Mouse (Mus musculus) gastrocnemius, postnatal 10 days (tissue): Measurements from ENCODE around the gene Klhl22. TPM values are rescaled to one million over a fixed set of nuclear protein-coding genes. Genes with fewer than 3 reads are reported as not detected.
A peak's percentile ranks its signal among the peaks of the same experiment; 100 is the strongest.
"Not testable (repeated sequence)": the region's sequence is repeated elsewhere in the genome, so short reads cannot be mapped to it uniquely, and the experiment has no call there.

Experiments
- DNase-seq: peaks from one replicate; pipeline ENCODE4 v3.0.0; 2021; ENCODE audit warnings: mixed read lengths
- long read RNA-seq, 2 experiments: library from polyadenylated mRNA; stranded (forward); transcript quantifications; one replicate each; pipeline ENCODE4 v2.0.0; 2021
- total RNA-seq, 2 experiments: library from RNA; stranded (reverse); gene quantifications; 2 replicates each; pipeline ENCODE4 v1.2.3; 2021

The Klhl22 gene
- total RNA-seq: 10 to 100 TPM; 22.5 to 28.3 TPM
- long read RNA-seq, experiment 1, transcript Klhl22-207 (7 exons, 2,544 nt): major isoform, 17 of 77 reads
- long read RNA-seq, experiment 1, partial matches to known transcripts: 10 of 77 reads
- long read RNA-seq, experiment 1, other reads (novel, unspliced or antisense): 48 of 77 reads
- long read RNA-seq, experiment 2, transcript Klhl22-207 (7 exons, 2,544 nt): major isoform, 8 of 41 reads
- long read RNA-seq, experiment 2, partial matches to known transcripts: 1 of 41 reads
- long read RNA-seq, experiment 2, other reads (novel, unspliced or antisense): 31 of 41 reads

DNA sequence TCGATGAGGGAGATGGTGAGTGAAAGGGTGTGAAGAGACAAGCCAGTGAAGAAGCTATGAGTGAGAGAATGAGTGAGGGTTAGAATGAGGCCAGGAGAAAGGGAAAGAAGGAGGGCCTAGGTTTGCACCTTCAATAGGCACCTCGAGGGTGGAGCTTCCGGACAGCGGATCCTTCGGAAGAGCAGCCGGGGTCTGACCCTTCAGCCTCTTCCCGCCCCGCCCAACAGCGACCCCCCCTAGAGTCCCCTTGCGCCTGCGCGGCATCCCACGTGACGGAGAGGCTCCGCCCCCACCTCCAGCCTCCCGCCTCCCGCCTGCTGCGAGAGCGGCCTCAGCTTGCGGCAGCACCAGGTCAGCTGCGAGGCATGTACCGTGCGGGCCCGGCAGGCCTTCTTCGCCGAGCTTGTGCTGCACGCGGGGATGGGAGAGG lies at the start of gene Klhl22:
Gene Klhl22, plus strand, starts transcription at position 275 of the 430 bp plus-strand sequence.
- DNase-seq: peak; percentile 95

DNA sequence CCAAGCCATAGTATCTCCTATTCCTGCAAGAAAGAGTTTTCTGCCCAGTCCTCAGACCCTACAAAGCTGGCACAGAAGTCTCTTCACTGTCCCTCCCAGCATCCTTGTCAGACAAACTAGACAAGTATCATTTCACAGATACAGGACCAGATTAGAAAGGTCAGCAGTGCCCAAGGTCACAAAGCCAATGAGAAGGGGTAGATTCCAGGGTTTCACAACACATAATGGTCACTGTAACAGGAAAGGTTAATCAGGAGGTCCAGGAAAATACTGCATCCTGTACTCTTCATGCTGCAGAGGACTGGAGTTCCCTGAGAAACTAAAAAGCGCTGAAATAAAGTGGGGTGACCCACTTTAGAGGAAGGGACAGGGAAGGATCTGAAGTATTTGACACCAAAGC lies 41.6 kb upstream of the Klhl22 start:
- no peak for DNase-seq

DNA sequence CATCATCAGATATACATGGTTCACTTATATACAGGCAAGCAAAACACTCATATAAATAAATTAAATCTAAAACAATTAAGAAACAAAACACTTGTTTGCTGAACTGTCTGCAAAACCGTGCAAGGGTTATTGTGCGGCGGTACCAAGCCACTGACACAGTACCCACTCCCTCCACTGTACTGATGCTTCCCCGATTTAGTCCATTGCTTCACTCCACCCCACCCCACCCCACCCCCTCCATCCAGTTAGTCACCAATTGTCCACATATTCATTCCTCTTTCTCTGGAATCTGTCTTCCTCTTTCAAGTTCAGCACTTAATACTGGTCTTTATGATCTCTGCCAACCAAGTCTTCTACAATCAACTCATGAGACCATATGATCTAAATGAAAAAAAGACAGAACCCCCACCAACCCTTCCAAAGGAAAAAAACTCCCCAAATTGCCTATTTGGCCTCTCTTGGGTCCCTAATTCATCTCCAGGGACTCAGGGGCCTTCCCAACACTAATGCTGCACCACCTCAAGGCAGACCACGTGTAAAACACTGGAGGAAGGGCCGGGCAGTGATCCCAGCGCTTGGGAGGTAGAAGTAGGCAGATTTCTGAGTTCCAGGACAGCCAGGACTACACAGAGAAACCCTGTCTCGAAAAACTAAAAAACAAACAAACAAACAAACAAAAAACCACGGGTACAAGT lies 38.2 kb upstream of the Klhl22 start:
- DNase-seq: no peak

DNA sequence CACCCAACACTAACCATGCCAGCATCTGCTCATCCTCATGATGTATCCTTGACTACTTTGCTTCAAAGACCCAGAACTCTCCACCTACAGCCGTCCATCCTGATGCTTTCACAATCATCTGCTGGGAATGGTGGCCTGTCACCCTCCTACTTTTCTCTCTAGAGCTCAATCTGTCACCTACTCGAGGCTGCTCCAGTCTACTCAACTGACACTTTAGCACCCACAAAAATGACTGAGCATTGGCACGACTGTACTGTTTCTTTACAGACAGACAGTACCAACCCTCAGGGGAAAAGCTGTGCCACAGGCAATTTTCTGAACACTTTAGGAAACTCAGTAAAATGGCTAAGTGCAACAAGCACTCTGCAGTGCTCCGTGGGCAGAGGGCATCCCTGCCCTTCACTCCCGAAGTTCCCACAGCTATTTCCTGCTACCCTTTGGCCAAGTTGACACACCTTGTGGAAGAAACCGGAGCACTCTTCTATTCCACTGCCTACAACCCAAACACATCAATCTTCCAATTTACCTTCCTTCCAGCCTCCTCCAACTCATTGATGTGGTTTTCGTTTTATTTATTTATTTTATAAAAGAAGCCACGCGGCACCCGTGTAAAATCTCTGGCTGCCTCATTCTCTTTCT lies 37.5 kb upstream of the Klhl22 start:
- DNase-seq: no peak

DNA sequence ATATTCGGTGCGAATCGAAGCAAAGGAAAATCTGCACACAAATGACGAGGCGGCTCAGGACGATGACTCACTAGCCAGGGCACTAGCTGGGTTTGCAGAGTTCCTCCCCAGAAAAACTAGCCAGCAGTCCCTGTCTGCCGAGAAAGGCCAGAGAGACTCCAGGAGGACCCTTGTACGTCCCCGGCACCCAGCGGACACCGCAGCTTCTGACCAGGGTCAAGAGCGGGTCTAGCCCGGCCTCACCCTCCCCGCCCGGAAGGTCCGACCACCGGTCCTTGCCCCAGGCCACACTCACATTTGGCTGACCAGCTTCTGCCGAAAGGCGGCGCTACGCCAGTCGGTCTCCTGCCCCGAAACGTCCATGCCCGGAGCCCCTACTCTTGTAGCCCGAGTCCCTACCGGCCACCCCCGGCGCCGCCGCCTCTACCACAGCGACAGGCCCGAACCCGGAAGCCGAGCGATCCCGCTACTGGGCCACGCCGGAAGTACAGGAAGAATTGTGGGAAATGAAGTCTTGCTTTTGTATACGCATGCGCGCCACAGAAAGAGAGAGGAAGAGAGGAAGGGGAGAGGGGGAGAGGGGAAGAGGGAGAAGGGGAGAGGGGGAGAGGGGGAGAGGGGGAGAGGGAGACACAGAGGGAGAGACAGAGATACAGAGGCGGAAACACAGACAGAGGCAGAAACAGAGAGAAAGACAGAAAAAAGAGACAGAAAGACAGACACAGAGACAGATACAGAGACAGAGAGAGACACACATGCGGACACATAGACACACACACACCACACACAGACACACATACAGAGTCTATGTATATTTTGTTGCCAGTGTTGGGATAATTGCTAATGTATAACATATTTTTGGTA lies 36.7 kb upstream of the Klhl22 start:
- peak; percentile 87 for DNase-seq

DNA sequence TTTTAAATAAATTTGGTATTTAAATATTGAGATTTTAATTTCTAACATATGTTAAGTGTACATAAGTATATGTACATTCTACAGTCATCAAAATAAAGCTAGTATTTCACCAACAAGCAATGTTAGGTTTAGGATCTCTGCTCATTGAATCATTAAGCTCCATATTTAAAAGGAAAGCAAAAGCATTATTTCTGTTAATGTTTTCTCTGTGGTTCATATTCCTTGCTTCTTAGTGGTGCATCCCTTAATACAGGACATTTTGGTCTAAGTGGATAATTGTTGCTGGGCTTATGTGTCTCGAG lies 36.1 kb upstream of the Klhl22 start:
- no peak for DNase-seq

DNA sequence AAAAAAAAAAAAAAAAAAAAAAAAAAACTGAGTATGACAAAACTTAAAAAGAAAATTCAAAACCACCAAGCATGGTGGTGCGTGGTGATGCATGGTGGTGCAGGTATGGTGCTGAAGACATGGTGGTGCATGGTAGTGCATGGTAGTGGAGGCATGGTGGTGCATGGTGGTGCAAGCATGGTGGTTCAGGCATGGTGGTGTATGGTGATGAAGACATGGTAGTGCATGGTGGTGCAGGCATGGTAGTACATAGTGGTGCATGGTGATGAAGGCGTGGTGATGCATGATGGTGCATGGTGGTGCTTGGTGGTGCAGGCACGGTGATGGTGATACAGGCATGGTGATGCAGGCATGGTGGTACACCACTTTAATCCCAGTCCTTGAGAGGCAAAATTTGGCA lies 35.0 kb upstream of the Klhl22 start:
- no peak for DNase-seq

DNA sequence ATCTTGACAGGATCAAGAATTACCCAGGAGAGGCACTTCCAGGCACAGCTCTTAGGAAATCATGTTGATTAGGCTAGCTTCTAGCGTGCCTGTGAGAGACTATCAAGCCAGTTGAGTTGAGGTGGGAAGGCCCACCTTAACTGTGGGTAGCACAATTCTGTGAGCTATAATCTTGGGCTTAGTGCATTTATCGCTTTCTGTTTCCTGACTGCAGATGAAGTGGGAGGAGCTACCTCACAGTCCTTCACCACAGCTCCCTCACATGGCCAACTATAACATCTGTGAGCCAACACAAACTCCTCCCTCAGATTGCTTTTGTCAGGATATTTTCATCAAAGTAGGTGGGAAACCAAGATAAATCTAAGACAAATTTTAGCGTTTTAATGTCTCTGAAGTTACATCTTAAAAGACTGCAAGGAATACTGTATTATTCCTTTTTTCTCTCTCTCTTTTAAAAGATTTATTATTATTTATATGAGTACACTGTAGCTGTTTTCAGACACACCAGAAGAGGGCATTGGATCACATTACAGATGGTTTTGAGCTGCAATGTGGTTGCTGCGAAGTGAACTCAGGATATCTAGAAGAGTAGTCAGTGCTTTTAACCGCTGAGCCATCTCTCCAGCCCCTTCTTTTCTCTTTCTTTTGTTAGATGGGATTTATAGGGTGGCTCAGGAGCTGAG lies 32.1 kb upstream of the Klhl22 start:
- peak; percentile 8 for DNase-seq

DNA sequence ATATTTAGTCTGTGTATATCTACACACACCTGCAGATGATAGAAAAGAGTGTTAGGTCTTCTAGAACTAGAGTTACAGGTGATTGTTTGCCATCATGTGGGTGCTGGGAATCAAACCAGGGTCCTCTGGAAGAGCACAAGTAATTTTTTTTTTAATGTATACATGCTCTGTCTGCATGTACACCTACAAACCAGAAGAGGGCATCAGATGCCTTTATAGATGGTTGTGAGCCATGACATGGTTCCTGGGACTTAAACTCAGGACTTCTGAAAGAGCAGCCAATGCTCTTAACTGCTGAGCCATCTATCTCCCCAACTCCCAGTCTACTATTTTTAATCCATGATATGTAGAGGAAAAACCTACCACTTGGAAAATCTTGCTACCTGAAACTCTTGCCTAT lies 29.4 kb upstream of the Klhl22 start:
- DNase-seq: no peak

DNA sequence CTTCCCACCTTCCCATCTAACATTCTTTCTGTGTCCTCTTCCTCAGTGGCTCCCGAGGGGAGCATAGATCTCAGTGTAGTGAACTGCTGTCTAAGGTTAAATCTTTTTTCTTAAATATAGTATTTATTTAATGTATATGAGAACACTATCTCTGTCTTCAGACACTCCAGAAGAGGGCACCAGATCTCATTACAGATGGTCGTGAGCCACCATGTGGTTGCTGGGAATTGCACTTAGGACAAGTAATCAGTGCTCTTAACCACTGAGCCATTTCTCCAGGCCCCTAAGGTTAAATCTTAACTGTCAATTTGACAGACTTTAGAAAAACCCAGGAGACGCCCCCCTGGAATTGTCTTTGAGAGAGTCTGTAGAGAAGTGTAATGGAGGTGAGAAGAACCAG lies 27.4 kb upstream of the Klhl22 start:
- DNase-seq: no peak

DNA sequence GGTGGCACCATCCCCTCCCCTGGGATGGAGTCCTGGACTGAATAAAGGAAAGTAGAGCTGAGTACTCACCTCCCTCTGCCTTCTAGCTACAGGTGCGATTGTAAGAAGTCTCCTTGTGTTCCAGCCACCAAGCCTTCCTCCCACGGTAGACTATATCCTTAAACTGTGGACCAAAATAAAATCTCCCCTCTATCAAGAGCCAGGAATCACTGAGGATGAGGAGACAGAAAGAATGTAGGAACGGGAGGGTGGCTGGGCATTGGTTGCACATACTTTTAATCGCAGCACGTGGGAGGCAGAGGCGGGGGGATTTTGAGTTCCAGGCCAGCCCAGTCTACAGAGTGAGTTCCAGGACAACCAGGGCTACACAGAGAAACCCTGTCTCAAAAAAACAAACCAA lies 27.0 kb upstream of the Klhl22 start:
- DNase-seq: no peak

DNA sequence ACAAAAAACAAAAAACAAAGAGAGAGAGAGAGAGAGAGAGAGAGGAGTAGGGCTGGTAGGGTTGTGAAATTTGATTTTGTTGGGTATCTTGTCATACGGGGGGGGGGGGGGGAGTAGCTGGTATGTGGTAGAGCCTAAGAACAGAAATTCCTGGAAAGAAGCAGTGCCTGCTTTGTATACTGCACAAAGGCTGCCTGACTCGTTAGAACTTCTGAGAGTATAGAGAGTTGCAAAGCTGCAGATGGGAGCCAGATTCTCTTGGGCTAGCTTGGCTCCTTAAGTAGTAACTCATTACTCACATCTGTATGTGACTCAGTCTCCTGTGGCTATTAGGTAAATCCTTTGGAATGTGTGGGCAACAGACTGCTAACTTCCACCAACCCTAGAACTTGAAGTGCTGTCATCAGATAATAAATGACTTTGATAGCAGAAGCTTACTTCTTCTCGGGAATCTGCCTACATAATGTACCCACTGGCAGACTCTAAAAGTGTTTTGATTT lies 26.5 kb upstream of the Klhl22 start, which contains the start of gene Med15:
Gene Med15, minus strand, starts transcription at position 51 of the 500 bp plus-strand sequence.
- DNase-seq: no peak

DNA sequence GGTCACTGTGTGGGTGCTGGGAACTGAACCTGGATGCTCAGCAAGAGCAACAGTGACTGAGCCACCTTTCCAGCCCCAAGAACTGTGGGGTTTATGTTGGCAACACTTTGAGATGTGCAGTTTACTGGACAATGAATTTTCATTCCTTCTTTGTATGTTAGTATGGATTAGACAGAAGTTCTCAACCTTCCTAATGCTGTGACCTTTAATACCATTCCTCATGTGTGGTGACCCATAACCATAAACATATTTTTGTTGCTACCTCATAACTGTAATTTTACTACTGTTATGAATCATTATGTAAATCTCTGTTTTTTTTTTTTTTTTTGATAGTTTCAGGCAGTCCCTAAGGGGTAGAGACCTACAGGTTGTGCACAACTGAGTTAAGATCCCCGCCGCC lies 25.8 kb upstream of the Klhl22 start:
- DNase-seq: no peak

DNA sequence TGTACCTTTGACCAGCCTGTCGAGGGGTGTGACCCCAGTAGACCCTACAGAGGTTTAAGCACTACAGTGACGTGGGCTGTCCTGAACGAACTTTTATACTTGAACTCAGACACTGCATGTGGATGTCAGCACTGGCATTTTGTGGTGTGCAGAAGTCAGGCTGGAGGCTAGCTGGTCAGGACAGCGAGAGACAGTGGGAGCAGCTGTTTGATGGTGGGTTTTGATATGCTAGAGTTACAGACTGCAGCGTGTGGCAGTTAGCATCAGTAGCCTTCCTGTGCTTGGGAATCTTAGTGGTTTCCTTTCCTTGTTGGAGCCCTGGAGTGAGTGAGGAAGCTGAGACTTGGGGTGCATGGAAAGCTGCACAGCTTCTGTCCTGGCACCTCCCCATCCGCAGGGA lies 24.5 kb upstream of the Klhl22 start:
- not testable (repeated sequence) for DNase-seq

DNA sequence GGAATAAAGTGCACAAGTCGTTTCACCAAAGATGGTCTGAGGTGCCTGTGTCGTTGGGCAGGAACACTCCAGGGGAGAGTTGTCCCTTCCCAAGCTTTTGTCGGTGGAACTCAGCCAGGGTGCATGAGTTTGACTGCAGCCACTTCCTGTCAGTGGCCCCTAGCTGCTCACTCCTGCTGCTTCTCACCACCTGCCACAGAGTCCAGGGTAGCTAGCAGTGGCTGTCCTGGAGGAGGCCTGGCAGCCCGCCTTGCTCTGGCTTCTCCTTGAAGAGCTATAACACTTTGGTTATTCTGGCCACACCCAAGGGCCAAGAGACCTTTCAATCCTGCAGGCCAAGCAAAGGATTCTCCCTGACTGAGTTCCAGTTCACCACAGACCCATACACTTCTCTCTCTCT lies 23.3 kb upstream of the Klhl22 start:
- DNase-seq: no peak

DNA sequence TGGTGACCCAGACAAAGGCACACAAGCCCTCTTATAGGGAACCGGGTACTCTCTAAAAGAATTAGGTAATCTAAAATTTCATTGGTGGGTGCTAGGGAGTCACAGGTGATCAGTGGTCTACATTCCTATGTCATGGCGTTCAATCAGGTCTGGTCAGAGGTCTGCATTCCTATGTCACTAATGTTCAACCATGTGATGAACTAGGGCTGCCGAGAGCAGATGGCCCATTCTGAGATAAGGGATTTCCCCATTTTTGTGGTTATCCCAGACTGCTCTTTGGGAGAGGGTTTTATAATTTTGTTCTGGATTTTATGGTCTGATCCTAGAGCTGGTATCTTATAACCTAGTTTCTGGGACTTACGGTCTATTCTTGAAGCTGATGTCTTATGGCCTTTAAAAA lies 19.3 kb upstream of the Klhl22 start:
- no peak for DNase-seq

DNA sequence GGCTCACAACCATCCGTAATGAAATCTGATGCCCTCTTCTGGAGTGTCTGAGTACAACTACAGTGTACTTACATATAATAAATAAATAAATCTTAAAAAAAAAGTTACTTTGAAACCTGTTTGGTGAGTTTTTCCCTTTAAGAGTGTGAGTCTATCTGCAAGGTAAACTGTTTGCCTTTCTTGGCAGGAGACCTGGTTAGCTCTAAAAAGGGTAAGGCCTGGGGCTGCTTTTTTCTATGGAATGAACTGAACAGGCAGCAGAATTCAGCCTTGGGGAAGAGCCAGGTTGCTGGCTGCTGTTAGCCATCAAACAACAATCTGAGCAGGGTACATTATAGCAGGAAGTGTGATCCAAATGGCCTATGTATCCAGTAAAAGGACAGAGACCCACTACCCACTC lies 16.6 kb upstream of the Klhl22 start:
- DNase-seq: no peak

DNA sequence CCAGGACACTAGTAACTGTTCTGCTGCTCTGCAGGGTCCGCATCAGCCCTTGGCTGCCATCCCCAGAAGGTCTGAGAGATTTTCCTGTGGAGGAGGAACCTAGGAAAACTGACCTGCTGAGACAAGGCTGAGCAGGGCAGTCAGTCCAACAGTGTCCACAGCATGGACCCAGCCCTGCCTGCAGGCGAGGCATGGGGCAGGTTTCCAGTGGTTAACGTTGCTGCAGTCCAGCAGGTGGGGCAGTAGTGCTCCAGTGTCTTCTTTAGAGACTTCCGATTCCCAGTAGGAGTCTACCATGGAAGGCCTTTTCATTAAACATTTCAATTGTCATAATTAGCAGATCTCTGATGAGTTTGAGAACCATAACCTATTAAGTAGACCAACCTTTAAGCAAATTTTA lies 16.1 kb upstream of the Klhl22 start:
- peak; percentile 10 for DNase-seq

DNA sequence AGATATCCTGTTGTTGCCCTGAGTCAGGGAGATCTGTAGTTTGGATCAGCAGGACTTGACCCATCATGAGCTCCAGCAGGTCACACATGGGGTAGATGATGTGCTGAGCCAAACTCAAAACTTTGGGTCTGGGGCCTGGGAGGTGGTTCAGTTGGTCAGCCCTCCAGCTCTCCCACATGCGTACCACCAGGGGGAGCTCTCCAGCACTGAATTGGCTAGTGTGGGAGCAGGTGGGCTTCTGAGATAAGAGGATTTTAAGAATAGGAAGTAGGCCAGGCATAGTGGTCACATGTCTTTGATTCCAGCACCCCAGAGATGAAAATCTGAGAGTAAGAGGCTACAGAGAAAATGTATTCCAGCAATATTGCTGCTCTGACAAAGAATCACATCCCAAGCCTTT lies 14.9 kb upstream of the Klhl22 start:
- DNase-seq: peak; percentile 36

DNA sequence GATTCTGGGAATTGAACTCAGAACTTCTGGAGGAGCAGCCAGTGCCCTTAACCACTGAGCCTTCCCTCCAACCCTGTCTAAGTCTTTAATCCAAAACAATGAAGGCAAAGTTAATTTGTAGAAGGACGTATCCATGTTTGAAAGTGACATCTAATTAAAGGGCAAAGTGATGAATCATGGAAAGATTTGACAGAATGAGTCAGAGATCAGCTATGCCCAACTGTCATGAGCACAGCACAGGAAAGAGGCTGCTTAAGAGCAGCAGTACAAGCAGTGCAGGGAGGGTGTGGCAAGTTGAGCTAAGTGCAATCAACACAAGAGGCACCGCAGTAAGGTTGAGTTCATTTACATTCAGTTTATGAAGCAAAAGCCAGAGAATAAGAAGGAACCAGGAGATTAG lies 14.4 kb upstream of the Klhl22 start:
- DNase-seq: no peak

DNA sequence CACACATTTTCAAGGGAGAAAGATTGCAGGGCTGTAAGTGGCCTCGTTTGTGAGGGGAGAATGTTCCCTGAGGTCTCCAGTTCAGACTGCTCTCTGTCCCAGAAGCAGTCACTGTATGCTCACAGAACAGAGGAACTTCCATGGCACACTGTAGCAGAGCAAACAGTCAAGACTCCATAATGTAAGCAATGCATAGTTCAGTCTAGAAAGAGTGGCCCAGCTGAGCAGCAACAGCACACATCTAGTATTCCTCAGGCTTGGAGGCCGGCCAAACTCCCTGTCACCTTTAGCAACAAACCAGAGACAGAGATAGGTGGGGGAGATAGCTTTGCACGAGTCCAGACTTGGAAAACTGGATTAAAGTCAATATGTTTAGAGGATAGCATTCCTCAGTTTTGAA lies 6.4 kb upstream of the Klhl22 start:
- DNase-seq: no peak

DNA sequence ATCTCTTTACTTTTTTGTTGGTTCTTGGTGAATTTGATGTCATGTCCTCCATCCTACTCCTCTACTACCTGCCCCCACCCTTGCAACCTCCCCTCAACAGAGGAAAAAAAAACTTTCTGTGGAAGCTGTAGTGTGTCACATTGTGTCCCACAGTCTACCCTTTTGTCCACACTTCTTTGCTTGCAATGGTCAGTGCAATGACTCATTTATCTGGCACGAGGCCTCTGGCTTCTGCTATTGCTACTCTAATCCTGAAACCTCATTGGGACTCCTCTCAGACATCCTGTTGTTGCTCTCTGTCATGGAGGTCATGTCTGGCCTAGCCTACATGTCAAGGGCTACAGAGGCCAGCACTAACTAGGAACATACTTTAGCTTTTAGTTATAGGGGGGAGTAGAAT lies 5.7 kb upstream of the Klhl22 start:
- DNase-seq: no peak
